9 mouse cellular contexts compared by ENCODE assay signal in genomic region chr7:37773312-37773702, GRCm38 (mm10). TPM values are rescaled to one million over a fixed set of nuclear protein-coding genes. Genes with fewer than 3 reads are reported as not detected.
DNase-seq lines count a peak whose midpoint lies in the region; ATAC-seq and TF ChIP-seq lines count a peak whose summit lies in the region.
"Had no signal": no experiment of that assay in that cellular context is flagged by ENCODE, and none has a peak within 500 bp of the region (broad histone marks: within the 10 kb centered on the region; RNA-seq: fewer than 3 reads in every experiment).

Gene Zfp536 (minus strand): TSS chr7:37773641.

- no peak within 1 kb of the TSS for H3K27ac ChIP-seq in kidney, adult 2 months (ENCODE audit: insufficient read depth, low read depth, low read length)
- H3K27ac ChIP-seq in forebrain, postnatal 0 days (ENCODE audit: low read depth, low read length) = peak within 1 kb of the TSS; percentile 72
- peak within 1 kb of the TSS; percentile 86 for H3K27ac ChIP-seq in neural tube, embryonic 15.5 days (replicated peaks)

- no peak for TF ChIP-seq CTCF in kidney, adult 2 months (conservative IDR thresholded peaks at IDR 0.05; ENCODE audit: insufficient read depth, insufficient read length, low read depth, low read length)
- TF ChIP-seq CTCF in forebrain, postnatal 0 days (IDR thresholded peaks at IDR 0.05; ENCODE audit: low read depth) = no peak

- WGBS in kidney, adult 2 months = 5% methylated on average over 27 of the region's 27 CpGs
- 1% methylated on average over 27 of the region's 27 CpGs for WGBS in forebrain, postnatal 0 days
- WGBS in neural tube, embryonic 15.5 days = under 1% methylated on average over 27 of the region's 27 CpGs

- TF ChIP-seq POLR2A in kidney, adult 2 months (IDR thresholded peaks at IDR 0.05; ENCODE audit: low read depth, low read length) = no peak

- no peak for DNase-seq in kidney, adult 2 months
- DNase-seq in kidney, adult 18-20 months = no peak
- peak; percentile 51 to 68 for DNase-seq in cerebellum, adult 18-20 months
- DNase-seq in forebrain, postnatal 0 days = no peak
- DNase-seq in left cerebral cortex, postnatal 25 days (ENCODE audit: low spot score in 2 of 2) = peak in 1 of 2 experiments; percentile 19
- no peak for DNase-seq in urinary bladder, postnatal 25 days (ENCODE audit: low spot score)

- ATAC-seq in forebrain, postnatal 0 days = no peak
- no peak for ATAC-seq in neural tube, embryonic 15.5 days (ENCODE audit: low FRiP score)
- no peak for ATAC-seq in granulocyte monocyte progenitor cell, adult 5-6 weeks (replicated peaks; ENCODE audit: poor library complexity, severe bottlenecking)

- no peaks in the 10 kb centered on the region for H3K36me3 ChIP-seq in kidney, adult 2 months (ENCODE audit: control insufficient read depth, insufficient read depth, low read length)
- H3K36me3 ChIP-seq in forebrain, postnatal 0 days (ENCODE audit: insufficient read depth) = no peaks in the 10 kb centered on the region
- H3K36me3 ChIP-seq in neural tube, embryonic 15.5 days = no peaks in the 10 kb centered on the region

- H3K9me3 ChIP-seq in forebrain, postnatal 0 days (ENCODE audit: low read length) = no peaks in the 10 kb centered on the region
- H3K9me3 ChIP-seq in neural tube, embryonic 15.5 days (replicated peaks) = no peaks in the 10 kb centered on the region

- peaks cover 18% of the 10 kb centered on the region for H3K27me3 ChIP-seq in kidney, adult 2 months (replicated peaks; ENCODE audit: control insufficient read depth, insufficient read depth, low read length)
- peaks cover 10% of the 10 kb centered on the region; the same call in 1 of the 2 replicates for H3K27me3 ChIP-seq in forebrain, postnatal 0 days (ENCODE audit: insufficient read depth, low read length)
- H3K27me3 ChIP-seq in neural tube, embryonic 15.5 days (replicated peaks) = peaks cover 4% of the 10 kb centered on the region; the same call in 1 of the 2 replicates

- peak within 1 kb of the TSS; percentile 99 for H3K4me2 ChIP-seq in forebrain, postnatal 0 days (ENCODE audit: low read depth)
- H3K4me2 ChIP-seq in neural tube, embryonic 15.5 days = peak within 1 kb of the TSS; percentile 98

- H3K4me3 ChIP-seq in kidney, adult 2 months (ENCODE audit: insufficient read depth, low read depth, low read length) = 0 out of 2 replicates have a peak within 1 kb of the TSS, but pooled peaks have one; percentile 21
- peak within 1 kb of the TSS; percentile 58 for H3K4me3 ChIP-seq in forebrain, postnatal 0 days (ENCODE audit: low read depth, low read length)
- H3K4me3 ChIP-seq in neural tube, embryonic 15.5 days (replicated peaks) = peak within 1 kb of the TSS; percentile 66

- peak within 1 kb of the TSS; percentile 52 for H3K9ac ChIP-seq in forebrain, postnatal 0 days
- peak within 1 kb of the TSS; percentile 73 for H3K9ac ChIP-seq in neural tube, embryonic 15.5 days (replicated peaks)

- intact Hi-C loops in left cerebral cortex, postnatal 25 days (cut with DNase I) = loop anchor here (5.0 kb wide), 1 partner anchor 126 kb away; no protein-coding TSS in a partner anchor

- H3K4me1 ChIP-seq in kidney, adult 2 months (ENCODE audit: control insufficient read depth, insufficient read depth, low read length) = no peaks in the 10 kb centered on the region
- 0 out of 2 replicates have a peak, but pooled peaks cover 10% of the 10 kb centered on the region for H3K4me1 ChIP-seq in forebrain, postnatal 0 days (ENCODE audit: insufficient read depth)
- peaks cover 43% of the 10 kb centered on the region for H3K4me1 ChIP-seq in neural tube, embryonic 15.5 days

RNA-seq across cellular contexts. Expression of gene Zfp536, which starts in this region (rescaled TPM):
- polyA plus RNA-seq in kidney, adult 2 months (2012; rRNA removed) = 0.11 and 0.26 TPM in 2 replicates
- 24.3 and 34.9 TPM in 2 replicates for total RNA-seq in forebrain, postnatal 0 days (2014; rRNA removed)
- 8.1 and 17.0 TPM in 2 replicates for polyA plus RNA-seq in forebrain, postnatal 0 days (2015; fragmentation: Nextera tagmentation; extraction: Ambion mirVana)
- 10 to 100 TPM; 32.0 to 38.0 TPM for total RNA-seq in left cerebral cortex, postnatal 25 days (2021)
- polyA plus RNA-seq in neural tube, embryonic 15.5 days (2015; fragmentation: Nextera tagmentation; extraction: Ambion mirVana) = 27.9 and 34.5 TPM in 2 replicates
- total RNA-seq in granulocyte monocyte progenitor cell, adult 5-6 weeks (2014; fragmentation: Nextera tagmentation) = 0.23 and 0.52 TPM in 2 replicates
- not detected in 2 replicates for total RNA-seq in granulocyte monocyte progenitor cell, adult 5-6 weeks (2017)
- total RNA-seq: MEL had no signal

Comparison
In these comparisons a context has a peak if more than half of its experiments do, and no peak if none do; other contexts are left out.
1. RNA of gene Zfp536 (total RNA-seq): 32.0 to 38.0 TPM in left cerebral cortex, postnatal 25 days and 24.3 to 34.9 TPM in forebrain, postnatal 0 days; 0.23 to 0.52 TPM in granulocyte monocyte progenitor cell, adult 5-6 weeks; every median in the first group is over 10 times any median in the second.
2. DNase-seq: peak in cerebellum, adult 18-20 months (2 of 2); none in kidney, adult 2 months (single experiment), kidney, adult 18-20 months (single experiment), forebrain, postnatal 0 days (single experiment) and urinary bladder, postnatal 25 days (single experiment).
3. Peak in every context shown above with its lines, with median percentiles within 50 percentile points of each other: H3K4me3 ChIP-seq.